Mouse (Mus musculus) G1E (cell line): Measurements from ENCODE around the gene Galntl5.

Source experiments
- CTCF ChIP-seq: IDR thresholded peaks from 2 replicates; pipeline ENCODE4 v1.5.1; 2012; ENCODE audit warnings: low read depth, low read length, inconsistent platforms, mixed read lengths
- GATA1 ChIP-seq: IDR thresholded peaks from 2 replicates; pipeline ENCODE4 v1.6.1; 2012; ENCODE audit warnings: borderline replicate concordance, low read length, inconsistent platforms, mixed read lengths
- POLR2AphosphoS5 ChIP-seq: IDR thresholded peaks from 2 replicates; pipeline ENCODE4 v1.6.1; 2012; ENCODE audit warnings: low read depth, low read length, inconsistent platforms; ENCODE audit not compliant: insufficient replicate concordance

- TF ChIP-seq CTCF (no peak), GATA1 (no peak), POLR2AphosphoS5 (no peak)
Measured at GRCm38 (mm10) chr5:25222752-25223702, 41.8 kb downstream of the Galntl5 start, which contains the start of gene E130116L18Rik.
